Mouse (Mus musculus) thymus, postnatal 0 days (tissue): ENCODE data around the gene Ftl1. TPM values are rescaled to one million over a fixed set of nuclear protein-coding genes. Genes with fewer than 3 reads are reported as not detected.
"Not testable (repeated sequence)": the region's sequence is repeated elsewhere in the genome, so short reads cannot be mapped to it uniquely, and the experiment has no call there.

Experiments used
- DNase-seq: peaks from one replicate; pipeline ENCODE4 v3.0.0-alpha.2; 2015; ENCODE audit warnings: low spot score
- polyA plus RNA-seq: library from polyadenylated mRNA; unstranded; fragments of >200 nt; fragmentation: Nextera tagmentation; extraction: Ambion mirVana; gene quantifications from 2 replicates; pipeline ENCODE4 v1.2.1, GENCODE M21; 2015

Ftl1 gene
- polyA plus RNA-seq, 1 experiment from 2014 or later = 3,702 TPM

GRCm38 (mm10) chr7:45476453-45476852 is 16.8 kb upstream of the Ftl1 start:
- DNase-seq = no peak

DNA sequence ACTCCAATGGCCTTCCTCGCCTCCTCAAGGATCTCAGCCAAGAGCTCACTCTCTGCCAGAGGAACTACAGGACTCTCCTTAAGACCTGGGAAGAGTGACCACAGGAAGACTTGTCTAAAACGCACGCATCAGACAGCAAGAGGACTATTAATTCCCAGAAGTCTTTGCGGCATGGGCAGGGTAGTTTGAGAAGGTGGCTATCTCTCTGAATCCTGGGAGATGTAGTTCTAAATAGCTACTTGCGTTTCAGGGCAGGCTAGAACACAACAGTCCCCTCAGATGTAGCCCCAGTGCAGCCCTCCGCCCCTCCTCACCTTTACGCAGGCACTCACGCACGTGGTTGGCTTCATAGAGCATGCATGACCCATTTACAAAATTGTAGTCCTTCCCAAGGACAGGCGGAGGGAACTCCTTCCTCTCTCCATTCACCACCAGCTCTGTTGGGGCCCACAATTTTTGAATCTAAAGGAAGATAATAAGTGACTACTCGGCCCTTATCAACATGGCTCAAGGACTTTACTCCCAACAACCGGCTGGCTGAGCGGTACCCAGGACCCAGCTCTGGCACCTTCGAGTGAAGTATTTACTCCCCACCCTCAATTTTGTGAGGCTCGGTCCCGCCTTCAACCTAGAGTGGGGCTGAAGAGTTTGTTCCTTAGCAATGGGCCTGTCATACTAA is 15.7 kb upstream of the Ftl1 start:
- no peak for DNase-seq

DNA sequence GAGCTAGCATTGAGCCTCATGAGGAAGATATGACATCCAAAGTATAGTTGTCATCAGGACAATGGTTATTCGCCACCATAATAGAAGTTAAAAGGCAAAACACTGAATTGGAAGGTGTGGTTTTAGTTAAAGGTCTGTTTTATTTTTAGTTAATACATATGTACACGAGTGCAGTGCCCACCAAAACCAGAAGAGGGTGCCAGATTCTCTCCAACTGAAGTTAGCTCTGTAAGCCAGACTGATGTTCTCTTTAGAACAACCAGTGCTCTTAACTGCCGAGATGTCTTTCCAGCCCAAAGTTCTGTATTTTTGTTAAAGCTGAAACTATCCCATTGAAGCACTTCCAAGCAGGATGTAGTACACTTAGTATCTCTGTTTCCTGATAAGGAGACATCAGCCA is 11.2 kb upstream of the Ftl1 start:
- DNase-seq = peak; percentile 77

DNA sequence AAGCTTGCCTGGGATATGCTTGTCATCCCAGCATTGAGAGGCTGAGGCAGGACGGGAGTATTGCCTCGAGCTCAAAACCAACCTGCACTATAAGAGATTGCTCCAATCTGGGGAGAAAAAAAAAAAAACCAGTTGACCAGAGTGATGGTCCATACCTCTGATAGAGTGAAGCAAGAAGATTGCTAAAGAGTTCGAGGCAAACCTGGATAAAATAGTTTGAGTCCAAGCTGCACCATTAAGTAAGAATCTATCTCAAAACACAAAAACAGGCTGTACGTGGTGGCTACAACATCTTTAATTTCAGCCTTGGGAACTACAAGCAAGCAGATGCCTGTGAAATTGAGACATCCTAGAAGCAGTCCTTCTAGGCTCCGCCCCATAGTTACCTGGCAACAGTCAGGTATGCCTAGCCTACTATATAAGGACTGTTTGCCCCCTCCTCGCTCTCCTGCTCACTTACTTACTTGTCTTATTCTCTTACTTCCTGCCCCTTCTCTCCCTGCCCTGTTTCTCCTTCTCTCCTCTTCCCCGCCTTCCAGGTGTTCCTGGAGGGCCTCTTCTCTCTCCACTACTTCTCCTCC is 7.5 kb upstream of the Ftl1 start:
- DNase-seq = no peak

GRCm38 (mm10) chr7:45466283-45467089 is 6.8 kb upstream of the Ftl1 start, which contains the start of gene Bax:
TSS of gene Bax (minus strand) at chr7:45466898.
- DNase-seq = peak; percentile 95

DNA sequence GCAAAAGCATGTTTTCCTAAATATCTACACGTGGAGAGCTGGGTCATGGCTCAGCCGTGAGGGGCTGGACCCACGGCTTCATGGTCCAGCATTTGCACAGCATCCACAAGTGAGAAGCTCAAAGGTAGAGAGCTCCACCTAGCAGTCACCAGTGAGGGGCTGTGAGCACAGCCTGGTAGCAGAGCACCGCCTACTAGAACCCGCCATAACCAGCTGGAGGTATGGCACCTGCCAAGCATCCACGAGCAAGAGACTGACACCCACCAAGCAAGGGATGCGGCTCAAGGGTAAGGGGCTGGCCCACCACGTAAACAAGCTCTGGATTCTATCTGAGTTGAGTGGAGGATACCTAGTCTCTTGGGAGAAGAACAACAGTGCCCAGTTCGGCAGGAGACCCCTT is 5.9 kb upstream of the Ftl1 start:
- no peak for DNase-seq

- DNase-seq = no peak
Observed at GRCm38 (mm10) chr7:45465112-45465511, 5.4 kb upstream of the Ftl1 start.

- DNase-seq = no peak
Observed at GRCm38 (mm10) chr7:45463987-45464778, 4.5 kb upstream of the Ftl1 start.

DNA sequence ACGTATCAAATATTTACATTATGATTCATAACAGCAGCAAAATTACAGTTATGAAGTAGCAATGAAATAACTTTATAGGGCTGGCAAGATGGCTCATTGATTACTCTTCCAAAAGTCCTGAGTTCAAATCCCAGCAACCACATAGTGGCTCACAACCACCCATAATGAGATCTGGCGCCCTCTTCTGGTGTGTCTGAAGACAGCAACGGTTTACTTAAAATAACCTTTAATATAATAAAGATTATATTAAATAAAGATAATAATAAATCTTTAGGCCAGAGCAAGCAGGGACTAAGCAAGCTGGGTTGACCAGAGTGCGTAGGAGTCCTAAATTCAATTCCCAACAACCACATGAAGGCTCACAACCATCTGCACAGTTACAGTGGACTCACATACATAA is 3.2 kb upstream of the Ftl1 start:
- DNase-seq = not testable (repeated sequence)

DNA sequence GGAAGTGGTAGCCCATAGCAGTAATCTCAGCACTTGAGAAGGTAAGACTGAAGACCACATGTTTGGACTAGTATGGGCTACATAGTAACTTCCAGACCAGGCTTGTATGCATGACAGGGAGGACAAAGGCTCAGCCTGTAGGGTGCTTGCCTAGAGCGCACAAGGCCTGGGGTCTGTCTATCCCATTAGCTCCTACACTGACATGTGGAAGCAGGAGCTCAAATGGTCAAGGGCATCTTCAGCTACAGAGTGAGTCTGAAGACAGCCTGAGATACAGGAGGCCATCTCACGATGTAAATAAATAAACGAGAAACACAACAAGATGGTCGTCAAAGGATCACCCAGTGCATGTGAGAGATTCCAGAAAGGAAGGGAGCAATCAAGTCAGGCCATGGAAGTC is 2.6 kb upstream of the Ftl1 start:
- no peak for DNase-seq

DNA sequence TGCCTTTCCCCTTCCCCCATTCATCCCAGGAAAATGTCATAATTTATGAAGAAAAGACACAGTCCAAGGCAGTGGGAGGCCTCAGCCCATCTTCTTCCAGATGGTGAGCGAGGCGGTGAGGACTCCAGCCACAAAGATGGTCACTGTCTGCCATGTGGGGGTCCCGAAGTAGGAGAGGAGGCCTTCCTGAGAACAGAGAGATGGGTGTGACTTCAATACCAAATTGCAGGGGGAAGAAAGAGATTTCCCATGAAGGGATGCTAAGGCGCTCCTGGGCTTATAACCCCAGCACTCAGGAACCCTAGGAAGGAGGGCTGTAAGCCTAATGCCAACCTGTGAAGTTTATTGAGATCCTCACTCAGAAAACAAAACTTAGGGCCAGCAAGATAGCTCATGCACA is 2.1 kb upstream of the Ftl1 start:
- DNase-seq = no peak

DNA sequence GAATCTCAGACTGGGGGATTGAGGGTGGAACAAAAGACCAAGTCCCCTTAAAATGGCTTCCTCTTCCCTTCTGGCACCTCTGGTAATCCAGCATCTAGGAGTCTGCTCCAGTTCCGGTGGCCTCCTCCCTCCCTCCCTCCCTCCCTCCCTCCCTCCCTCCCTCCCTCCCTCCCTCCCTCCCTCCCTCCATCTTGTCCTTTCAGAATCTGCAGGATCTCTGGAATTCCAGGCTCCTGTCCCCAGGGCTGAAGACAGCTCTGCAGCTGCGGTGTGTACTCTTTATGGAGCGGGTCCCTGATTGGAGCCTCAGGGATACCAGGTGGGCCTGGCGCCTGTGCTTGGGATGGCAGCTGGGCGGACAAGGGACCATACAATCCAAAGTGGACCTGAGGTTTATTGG is 1.6 kb upstream of the Ftl1 start:
- no peak for DNase-seq

DNA sequence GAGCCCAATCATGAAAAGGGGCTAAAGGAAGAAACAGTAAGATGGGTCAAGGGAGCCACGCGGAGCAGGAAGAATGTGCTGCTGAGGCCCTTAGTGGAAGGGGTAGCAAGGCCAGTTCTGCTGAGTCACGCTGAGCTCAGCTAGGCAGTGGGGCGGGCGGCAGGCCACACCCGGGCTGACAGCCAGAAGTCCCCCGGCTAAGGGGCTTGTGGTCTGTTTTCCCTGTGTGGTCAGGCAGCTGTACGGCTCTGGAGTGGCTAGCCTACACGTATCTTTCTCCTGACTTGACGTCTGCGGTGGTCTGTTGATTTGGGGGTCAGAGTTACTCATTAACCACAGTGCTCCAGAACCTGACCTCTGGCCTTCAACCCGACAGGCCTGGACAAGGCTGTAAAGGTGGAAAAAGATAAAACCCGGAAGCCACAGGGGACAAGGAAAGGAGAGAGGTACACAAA is 1.2 kb upstream of the Ftl1 start:
- DNase-seq = no peak

DNA sequence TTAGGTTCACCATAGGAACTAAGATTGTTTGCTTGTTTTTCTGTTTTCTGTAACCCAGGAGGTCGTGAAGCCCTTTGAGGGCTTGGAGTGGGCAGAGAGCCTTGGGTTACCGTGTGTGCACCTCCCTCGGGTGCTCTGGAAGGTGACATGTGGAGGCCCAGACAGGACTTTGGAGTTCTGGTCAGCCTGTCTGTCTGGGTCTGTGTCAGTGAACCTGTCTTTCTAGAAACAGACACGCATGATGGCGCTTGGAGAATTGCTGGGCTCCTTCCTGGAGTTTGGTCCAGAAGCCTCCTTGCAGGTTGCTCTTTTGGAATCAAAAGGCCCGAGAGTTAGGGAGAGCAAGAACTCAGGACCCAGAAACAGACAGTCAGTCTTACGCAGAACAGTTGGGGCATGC is 693 bp upstream of the Ftl1 start:
- no peak for DNase-seq

DNA sequence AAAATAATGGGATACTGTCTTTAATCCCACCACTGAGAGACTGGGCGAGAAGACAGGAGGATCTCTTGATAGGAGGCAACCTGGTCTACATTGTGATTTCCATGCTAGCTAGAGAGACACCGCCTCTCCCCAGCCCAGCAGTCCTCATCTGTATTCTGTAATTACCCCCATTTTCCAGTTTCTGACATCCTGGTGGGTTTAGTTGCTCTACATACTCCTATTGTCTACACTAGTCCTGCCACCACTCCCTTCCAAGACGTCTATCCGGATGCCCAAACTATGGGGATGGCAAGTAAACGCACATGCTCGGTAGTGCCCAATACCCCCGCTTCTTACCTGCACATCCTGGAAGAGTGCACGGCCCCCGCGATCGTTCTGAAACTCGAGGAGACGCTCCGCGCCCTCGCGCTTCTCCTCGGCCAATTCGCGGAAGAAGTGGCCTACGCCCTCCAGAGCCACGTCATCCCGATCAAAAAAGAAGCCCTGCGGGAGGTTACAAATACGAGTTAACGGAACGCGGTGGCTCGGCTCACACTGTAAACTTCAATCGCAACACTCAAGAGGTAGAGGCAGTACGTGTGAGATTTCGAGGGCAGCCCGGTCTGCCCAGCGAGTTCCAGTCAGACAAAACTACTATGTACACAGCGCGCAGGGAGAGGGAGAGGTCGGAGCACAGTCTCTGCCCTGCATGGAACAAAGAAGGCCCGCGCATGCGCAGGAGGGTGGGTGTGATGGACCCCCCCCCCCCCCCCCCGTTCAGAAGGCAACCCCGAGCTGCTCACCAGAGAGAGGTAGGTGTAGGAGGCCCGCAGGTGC is 728 bp downstream of the Ftl1 start:
- DNase-seq = peak; percentile 89

- DNase-seq = no peak
Observed at GRCm38 (mm10) chr7:45457204-45458060, 2.3 kb downstream of the Ftl1 start.

GRCm38 (mm10) chr7:45456721-45457203 is 2.9 kb downstream of the Ftl1 start:
- no peak for DNase-seq

GRCm38 (mm10) chr7:45455932-45456696 is 3.6 kb downstream of the Ftl1 start:
- no peak for DNase-seq

DNA sequence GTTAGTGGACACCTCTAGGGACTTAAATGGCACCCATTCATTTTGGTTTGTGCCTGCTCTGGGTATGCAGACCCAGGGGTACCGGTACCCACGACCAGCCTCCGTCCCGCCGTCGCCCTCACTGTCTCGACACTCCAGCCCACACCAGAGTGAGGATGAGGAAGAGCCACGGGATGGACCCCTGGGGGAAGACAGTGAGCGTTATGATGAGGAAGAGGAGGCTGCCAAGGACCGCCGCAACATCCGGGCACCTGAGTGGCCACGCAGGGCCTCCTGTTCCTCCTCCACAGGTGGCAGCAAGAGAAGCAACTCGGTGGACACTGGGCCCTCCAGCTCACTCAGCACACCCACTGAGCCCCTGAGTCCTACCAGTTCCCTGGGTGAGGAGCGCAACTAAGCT is 4.7 kb downstream of the Ftl1 start:
- no peak for DNase-seq
